Mouse (Mus musculus) heart, postnatal 14 days (tissue): ENCODE results near the gene Vmn2r57. TPM values are rescaled to one million over a fixed set of nuclear protein-coding genes. Genes with fewer than 3 reads are reported as not detected.
"Not testable (repeated sequence)": the region's sequence is repeated elsewhere in the genome, so short reads cannot be mapped to it uniquely, and the experiment has no call there.

ENCODE experiments used
- DNase-seq, 2 experiments: peaks; one replicate each; pipeline ENCODE4 v3.0.0; 2021 to 2022
- intact Hi-C: fragments of 180-260 bp; cut with DNase I; formaldehyde crosslinking; loops from one replicate; pipeline ENCODE4 v1.15.1; 2025
- long read RNA-seq, 2 experiments: library from polyadenylated mRNA; stranded (forward); transcript quantifications; one replicate each; pipeline ENCODE4 v2.0.0; 2021
- total RNA-seq, 2 experiments: library from RNA; stranded (reverse); gene quantifications; 2 replicates each; pipeline ENCODE4 v1.2.3; 2021

The Vmn2r57 gene
- total RNA-seq: under 1 TPM; 0.14 to 0.15 TPM
- long read RNA-seq, experiment 1: 0 reads
- long read RNA-seq, experiment 2: 0 reads

- intact Hi-C loops, DNase-seq: not testable (repeated sequence)
Measured at GRCm38 (mm10) chr7:41448596-41448995, at the start of gene Vmn2r57. TSS of gene Vmn2r57 (minus strand) at chr7:41448696.

GRCm38 (mm10) chr7:41497871-41498270 is 49.4 kb upstream of the Vmn2r57 start:
- no peak for DNase-seq

GRCm38 (mm10) chr7:41451864-41452263 is 3.4 kb upstream of the Vmn2r57 start:
- no peak for DNase-seq
- intact Hi-C loops: no loop called here

More at GRCm38 (mm10) chr7:41497871-41498270, 49.4 kb upstream of the Vmn2r57 start:
- intact Hi-C loops: loop anchor here (5.0 to 10.0 kb wide), 3 partner anchors 106 to 1007 kb away; partner anchors contain the start of genes AI987944, Zfp141 and Zfp788

- no peak for DNase-seq
- intact Hi-C loops: loop anchor here (5.0 to 10.0 kb wide), 2 partner anchors 103 to 241 kb away; partner anchors contain the start of genes AW146154, Gm20449 and Zfp788
Measured at GRCm38 (mm10) chr7:41394130-41394529, 54.4 kb downstream of the Vmn2r57 start.

- peak; percentile 79 to 81 for DNase-seq
- intact Hi-C loops: loop anchor here (5.0 to 10.0 kb wide), 2 partner anchors 104 to 241 kb away; partner anchors contain the start of genes AW146154, Gm20449 and Zfp788
Measured at GRCm38 (mm10) chr7:41393048-41393971, 55.2 kb downstream of the Vmn2r57 start, which contains the start of gene AI987944. TSS of gene AI987944 (minus strand) at chr7:41393379.

Other genes starting within 250 kb of the Vmn2r57 start
- gene AI987944, start 55.3 kb downstream of the Vmn2r57 start, total RNA-seq: 10 to 100 TPM in 1 of 2 experiments, 1 to 10 TPM in 1; 9.9 to 10.9 TPM
- gene Gm20449, start 50.7 kb upstream of the Vmn2r57 start, total RNA-seq: under 1 TPM; 0.10 to 0.12 TPM
- gene AW146154, start 51.2 kb upstream of the Vmn2r57 start, total RNA-seq: 1 to 10 TPM; 5.8 to 6.4 TPM
- gene Gm6871, start 125.0 kb upstream of the Vmn2r57 start, total RNA-seq: not detected
- 10 to 100 TPM in 1 of 2 experiments, 1 to 10 TPM in 1; 8.1 to 10.5 TPM for gene 2610021A01Rik, start 150.5 kb upstream of the Vmn2r57 start, total RNA-seq
- 1 to 10 TPM; 7.4 to 8.6 TPM for gene Zfp788, start 184.5 kb upstream of the Vmn2r57 start, total RNA-seq